Mouse (Mus musculus) spleen, embryonic (tissue): ENCODE measurements around the gene Olfr1475.
"Not testable (repeated sequence)": the region's sequence is repeated elsewhere in the genome, so short reads cannot be mapped to it uniquely, and the experiment has no call there.

Source experiments
- CTCF ChIA-PET: fragments of 350-600 bp; sonication (Branson Sonifier 250); formaldehyde crosslinking; loops from one replicate; lab custom pipeline; 2022; lab: Charles Lee

Gene Olfr1475

DNA sequence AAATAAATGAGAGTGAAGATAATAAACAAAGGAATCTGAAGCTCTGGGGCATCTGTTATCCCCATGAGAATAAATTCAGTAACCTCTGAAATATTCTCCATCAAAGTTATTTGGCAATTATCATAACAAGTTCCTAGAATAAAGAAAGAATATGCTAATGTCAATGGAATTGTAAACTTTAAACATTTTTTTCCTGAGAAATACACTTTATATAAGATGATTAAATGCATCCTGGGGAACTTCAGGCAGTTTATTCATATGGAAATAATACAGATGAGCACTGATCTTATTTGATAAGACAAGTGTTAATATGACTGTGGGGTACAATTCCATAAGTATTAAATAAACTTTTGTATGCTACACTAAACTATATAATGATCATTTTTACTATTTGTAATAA is at the start of gene Olfr1475:
Olfr1475 (minus strand) TSS at position 101 of the 400 bp plus-strand sequence.
- CTCF ChIA-PET = no interaction called here

DNA sequence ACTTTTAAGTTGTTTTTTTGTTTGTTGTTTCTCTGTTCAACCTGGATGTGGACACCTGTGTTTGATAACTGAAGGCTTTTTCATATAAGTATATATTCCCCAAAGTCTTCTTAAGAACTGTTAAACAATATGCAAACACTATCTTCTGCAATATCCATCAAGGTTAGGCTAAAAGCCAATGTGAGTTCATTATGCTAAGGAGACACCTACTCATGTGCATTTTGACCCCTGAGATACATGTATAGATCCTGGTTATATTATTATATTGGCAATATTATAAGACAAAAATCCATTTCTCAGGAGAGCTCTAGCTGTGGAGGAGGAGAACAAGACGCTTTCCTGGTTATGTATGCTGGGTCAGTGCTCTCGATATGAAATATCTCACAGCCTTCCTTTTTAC is 47.6 kb upstream of the Olfr1475 start, which contains the start of gene Olfr1480:
Olfr1480 (plus strand) TSS at position 301 of the 400 bp plus-strand sequence.
- CTCF ChIA-PET = no interaction called here

DNA sequence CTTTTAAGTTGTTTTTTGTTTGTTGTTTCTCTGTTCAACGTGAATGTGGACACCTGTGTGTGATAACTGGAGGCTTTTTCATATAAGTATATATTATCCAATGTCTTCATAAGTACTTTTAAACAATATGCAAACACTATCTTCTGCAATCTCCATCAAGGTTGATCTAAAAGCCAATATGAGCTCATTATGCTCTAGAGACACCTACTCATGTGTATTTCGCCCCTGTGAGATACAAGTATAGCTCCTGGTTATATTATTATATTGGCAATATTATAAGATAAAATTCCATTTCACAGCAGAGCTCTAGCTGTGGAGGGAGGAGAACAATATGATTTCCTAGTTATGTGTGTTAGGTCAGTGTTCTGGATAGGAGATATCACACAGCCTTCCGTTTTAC is 20.2 kb upstream of the Olfr1475 start, which contains the start of gene Olfr1477:
Olfr1477 (plus strand) TSS at position 301 of the 400 bp plus-strand sequence.
- CTCF ChIA-PET = no interaction called here

DNA sequence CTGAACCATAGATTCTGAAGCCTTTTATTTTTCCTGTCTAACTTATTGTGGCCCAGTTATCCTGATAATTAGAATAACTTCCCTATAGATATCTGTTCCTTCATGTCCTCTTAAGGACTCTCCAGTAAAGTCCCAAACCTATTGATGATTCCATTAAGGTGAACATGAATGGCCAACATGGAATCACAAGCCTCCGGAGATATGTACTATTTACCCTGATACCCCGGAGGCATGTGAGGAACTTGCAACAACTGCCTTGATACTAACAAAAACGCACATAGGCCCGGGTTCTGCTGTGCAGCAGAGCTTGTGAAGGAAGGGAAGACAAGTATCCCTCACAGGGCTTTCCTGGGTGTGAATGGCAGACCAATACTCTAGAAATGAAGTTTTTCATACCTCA is 10.7 kb downstream of the Olfr1475 start, which contains the start of gene Olfr1474:
Olfr1474 (plus strand) TSS at position 301 of the 400 bp plus-strand sequence.
- CTCF ChIA-PET = not testable (repeated sequence)

DNA sequence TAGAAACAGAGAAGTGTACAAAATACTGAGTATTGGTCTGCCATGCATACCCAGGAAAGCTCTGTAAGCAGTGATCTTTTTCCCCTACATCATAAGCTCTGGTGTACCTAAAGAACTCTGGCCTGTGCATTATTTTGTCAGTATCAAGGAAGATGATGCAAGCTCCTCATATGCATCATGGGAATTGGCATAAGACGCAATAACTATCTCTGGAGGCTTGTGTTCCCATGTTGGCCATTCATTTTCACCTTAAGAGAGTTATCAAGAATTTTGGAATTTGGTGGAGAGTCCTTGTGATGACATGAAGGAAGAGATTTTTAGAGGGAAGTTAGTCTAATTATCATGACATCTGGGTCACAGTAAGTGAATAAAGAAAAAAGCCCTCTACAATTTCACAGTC is 24.0 kb downstream of the Olfr1475 start, which contains the start of gene Olfr1472:
Olfr1472 (minus strand) TSS at position 101 of the 400 bp plus-strand sequence.
- CTCF ChIA-PET = no interaction called here

DNA sequence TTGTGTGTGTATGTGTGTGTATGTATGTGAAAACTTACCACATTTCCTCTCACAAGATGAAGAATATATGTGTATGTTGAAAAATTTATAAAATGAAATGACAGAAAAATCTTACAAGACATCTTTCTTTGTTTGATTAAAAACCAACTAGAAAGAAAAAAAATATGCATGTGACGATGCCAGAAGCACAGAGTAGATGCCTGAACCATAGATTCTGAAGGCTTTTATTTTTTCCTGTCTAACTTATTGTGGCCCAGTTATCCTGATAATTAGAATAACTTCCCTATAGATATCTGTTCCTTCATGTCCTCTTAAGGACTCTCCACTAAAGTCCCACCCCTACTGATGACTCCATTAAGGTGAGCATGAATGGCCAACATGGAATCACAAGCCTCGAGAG is 36.9 kb downstream of the Olfr1475 start, which contains the start of gene Olfr1471:
Olfr1471 (plus strand) TSS at position 301 of the 400 bp plus-strand sequence.
- CTCF ChIA-PET = not testable (repeated sequence)
